Mouse (Mus musculus) heart, adult 2 months (tissue): ENCODE data around the gene Grtp1.
A peak's percentile ranks its signal among the peaks of the same experiment; 100 is the strongest.

Source experiments
- CTCF ChIP-seq: fragments of 200-600 bp; IDR thresholded peaks from 2 replicates; pipeline ENCODE4 v1.8.1; 2022; ENCODE audit warnings: antibody characterized with exemption, mild to moderate bottlenecking, moderate library complexity
- EP300 ChIP-seq: fragments of 200-500 bp; IDR thresholded peaks from 2 replicates; pipeline ENCODE4 v1.6.1; 2011; ENCODE audit warnings: low read depth, low read length, control low read depth; ENCODE audit not compliant: insufficient read depth
- POLR2A ChIP-seq: fragments of 200-500 bp; IDR thresholded peaks from 2 replicates; pipeline ENCODE4 v1.6.1; 2011; ENCODE audit warnings: mild to moderate bottlenecking, low read depth, low read length, control low read depth; ENCODE audit not compliant: insufficient read depth

DNA sequence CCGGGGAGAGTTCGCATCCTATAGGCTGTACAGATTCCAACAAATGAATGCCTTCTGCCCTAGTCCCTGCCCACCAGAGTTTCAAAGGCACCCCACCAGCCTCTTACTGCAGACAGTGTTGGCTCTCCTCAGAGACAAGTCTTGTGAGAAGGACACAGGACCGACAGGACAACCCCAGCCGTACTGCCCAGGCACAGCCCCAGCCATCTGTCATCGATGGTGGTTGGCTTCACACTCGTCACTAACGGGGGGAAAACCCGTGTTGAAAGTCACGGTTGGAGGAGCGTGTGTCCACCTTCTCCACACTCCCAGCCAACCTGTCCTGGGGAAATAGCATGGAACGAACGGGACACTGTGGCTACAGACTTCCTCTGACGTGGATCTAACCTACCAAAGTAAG, 34.4 kb upstream of the Grtp1 start:
- TF ChIP-seq CTCF (no peak), EP300 (0 out of 2 replicates have a peak, but pooled peaks have one; percentile 15), POLR2A (no peak)
